Mouse (Mus musculus) olfactory bulb, adult 2 months (tissue): ENCODE data around the gene Brca1.

ENCODE experiments used
- CTCF ChIP-seq: fragments of 200-500 bp; IDR thresholded peaks from 2 replicates; pipeline ENCODE4 v1.5.1; 2012; ENCODE audit warnings: low read depth, mild to moderate bottlenecking, low read length, moderate library complexity; ENCODE audit not compliant: insufficient read depth
- POLR2A ChIP-seq: fragments of 200-500 bp; IDR thresholded peaks from 2 replicates; pipeline ENCODE4 v1.6.1; 2012; ENCODE audit warnings: mild to moderate bottlenecking, low read depth, low read length, moderate library complexity; ENCODE audit not compliant: insufficient read depth

- no peak for TF ChIP-seq CTCF
- no peak for TF ChIP-seq POLR2A
These were observed 34.0 kb upstream of the Brca1 start for GRCm38 (mm10) chr11:101585805-101586204.
